Mouse (Mus musculus): Measurements from ENCODE around the gene Tmem107. TPM values are rescaled to one million over a fixed set of nuclear protein-coding genes. Genes with fewer than 3 reads are reported as not detected.

Tmem107 gene
- total RNA-seq, 2 experiments from 2014 or later = 20.8 to 24.0 TPM

GRCm38 (mm10) chr11:69059975-69060411 is 10.6 kb upstream of the Tmem107 start:
- no peak for DNase-seq

DNA sequence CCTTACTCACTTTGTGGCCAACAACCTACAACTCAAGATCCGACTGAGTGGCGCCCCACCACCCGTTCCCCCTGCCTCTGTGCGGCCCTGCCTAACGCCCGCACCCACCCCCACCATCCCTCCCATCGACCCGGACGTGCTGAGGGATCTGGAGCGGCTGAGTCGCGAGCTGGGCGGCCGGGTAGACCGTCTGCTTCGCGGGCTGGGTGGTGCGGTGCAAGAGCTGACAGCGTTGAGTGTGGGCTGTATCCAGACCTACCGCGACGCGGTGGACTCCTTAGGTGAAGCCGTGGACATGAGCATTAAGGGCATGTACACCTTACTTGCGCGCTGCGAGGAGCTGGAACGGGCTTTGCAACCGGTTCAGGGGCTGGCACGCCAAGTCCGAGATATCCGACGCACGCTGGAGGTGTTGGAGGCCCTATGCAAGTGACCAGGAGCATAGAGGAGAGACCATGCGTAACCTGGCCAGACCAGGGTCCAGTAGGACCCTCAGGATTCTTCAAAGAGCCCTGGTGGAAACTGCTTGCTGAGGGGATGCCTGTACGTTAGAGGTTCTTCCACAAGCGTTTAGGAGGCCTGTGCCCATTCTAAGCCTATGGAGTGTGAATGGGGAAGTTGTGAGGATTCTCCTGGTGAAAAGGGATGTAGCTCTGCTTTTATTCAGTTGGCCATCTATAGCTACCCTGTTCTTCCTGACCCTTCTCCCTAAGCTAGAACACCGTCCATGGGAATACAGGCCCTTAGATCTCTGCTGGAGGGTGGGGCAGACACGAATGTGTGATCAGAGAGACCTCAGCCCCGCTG is 10.0 kb upstream of the Tmem107 start:
- DNase-seq = no peak

GRCm38 (mm10) chr11:69061255-69061912 is 9.2 kb upstream of the Tmem107 start:
- no peak for DNase-seq

DNA sequence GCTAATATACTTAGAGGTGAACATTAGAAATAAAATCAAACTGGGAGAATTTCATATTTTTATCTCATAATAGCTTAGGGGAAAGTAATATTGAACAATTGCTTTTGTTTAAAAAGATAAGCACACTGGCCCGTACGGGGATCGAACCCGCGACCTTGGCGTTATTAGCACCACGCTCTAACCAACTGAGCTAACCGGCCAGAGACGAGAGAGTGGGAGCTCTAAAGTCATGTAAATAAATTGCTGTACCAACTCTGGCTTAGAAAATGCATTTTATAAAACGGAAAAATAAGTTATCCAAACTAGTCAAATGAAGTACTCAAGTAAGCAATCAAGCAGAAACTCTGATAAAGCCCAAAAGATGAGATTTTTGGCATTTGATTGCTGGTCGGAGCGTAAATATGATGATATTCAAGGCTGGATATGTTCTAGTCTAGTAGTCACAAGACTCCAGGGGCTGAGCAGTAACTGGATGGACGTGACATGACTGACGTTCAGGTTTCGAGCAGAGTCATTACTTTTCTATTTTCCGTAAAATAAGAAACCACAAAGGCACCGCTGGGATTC is 8.3 kb upstream of the Tmem107 start:
- peak; percentile 75 to 82 for DNase-seq

DNA sequence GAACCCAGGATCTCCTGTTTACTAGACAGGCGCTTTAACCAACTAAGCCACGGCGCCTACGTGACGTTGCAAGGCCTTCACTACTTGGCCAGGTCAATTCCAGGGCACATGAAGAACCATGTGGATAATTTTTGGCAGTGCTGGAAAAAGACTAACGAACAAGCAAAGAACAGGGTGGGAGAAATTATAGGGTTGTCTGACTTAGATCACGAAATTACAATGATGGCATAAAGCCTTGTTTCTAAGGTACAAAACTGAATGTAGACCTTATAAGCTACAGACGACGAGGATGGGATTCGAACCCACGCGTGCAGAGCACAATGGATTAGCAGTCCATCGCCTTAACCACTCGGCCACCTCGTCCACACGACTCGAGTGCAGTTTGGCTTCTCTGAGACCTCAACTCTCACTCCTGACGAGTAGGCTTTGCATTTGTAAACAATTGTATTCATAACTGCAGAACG is 7.8 kb upstream of the Tmem107 start:
- DNase-seq = peak; percentile 95 to 98

- DNase-seq = peak; percentile 70 to 76
Observed at GRCm38 (mm10) chr11:69063413-69064201, 7.0 kb upstream of the Tmem107 start.

DNA sequence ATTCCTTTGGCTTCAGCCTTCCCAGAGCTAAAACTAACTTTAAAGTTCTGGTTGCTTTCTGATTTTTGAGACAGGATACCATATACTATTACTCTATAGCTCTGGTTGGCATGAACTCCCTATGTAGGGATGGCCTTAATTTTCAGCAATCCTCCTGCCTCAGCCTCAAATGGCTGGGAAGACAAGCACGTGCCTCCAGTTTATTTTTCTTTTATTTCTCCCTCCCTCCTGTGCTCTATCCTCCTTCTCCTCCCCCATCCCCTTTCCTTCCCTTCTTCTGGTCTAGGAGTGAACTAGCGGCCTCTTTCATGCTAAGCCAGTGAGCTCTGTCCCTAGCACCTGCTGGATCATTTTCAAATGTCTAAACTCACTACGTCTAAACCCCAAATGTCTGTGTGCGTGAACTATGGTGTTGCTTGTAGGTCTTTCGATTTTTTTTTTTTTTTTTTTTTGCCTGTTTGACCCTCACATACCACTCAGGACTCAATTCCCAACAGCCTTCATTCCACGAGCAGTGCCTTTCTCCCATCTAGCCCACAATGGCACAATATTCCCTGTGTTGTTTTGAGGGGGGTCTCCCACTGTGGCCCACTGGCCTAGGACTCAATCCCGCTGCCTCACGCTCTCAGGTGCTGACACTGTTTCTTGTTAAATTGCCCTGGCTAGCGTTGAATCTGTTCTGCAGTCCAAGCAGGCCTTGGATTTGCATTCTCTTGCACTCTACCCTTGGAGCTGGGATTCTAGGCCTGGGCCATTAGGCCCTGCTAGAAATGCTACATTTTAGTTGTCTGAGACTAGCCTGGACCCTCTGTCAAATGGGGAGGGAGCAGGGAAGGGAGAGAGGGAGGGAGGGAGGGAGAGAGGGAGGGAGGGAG is 6.1 kb upstream of the Tmem107 start:
- no peak for DNase-seq

- DNase-seq = no peak
Observed at GRCm38 (mm10) chr11:69065394-69065925, 5.1 kb upstream of the Tmem107 start.

DNA sequence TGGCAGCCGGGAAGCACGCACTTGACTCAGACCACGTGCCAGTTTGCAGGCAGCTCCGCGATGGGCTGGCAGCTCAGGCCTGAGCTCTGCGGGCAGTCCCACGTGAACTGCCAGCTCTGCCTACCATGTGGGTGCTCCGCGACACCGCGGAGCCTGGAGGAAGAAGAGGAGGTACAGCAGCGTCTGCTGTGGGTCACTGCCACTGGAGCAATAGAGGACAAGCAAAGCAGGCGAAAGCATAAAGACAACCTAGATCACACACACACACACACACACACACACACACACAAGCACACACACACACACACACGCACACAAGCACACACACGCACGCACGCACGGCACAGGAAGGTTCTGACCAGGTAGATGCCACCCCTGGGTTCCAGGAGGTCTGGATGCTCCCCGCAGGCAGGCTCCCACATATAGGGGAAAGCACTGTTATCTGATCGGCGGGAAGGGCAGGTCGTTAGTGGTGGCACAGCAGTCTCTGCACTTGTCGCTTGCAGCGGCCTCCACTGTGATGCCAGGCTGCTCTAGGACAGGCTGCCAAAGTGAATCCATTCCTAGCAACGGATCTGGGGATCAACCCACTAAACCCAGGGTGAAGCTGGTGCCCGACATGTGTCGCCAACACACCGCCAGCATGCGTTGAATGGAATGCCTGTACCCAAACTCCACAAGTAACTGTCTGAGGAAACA is 4.3 kb upstream of the Tmem107 start:
- peak in 1 of 2 experiments; percentile 56 for DNase-seq

DNA sequence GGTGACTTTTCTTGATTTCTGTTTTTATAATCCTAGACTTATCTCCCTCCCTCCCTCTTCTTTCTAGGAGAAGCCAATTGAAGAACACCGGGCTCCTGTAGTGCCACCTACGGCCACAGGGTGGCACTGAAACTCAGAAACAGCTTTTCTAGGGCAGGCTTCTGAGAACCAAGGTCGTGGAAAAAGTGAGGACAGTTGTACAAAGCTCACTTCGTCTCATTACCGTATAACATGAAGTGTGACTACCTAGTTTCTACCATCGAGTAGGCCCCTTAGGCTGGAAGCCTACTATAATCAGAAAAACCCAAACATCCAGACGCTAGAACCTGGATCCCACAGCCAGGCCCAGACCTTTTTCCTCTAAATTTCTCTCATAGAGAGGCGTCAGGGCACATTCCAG is 3.6 kb upstream of the Tmem107 start:
- peak; percentile 85 to 88 for DNase-seq

- DNase-seq = no peak
Observed at GRCm38 (mm10) chr11:69067601-69068000, 3.0 kb upstream of the Tmem107 start.

DNA sequence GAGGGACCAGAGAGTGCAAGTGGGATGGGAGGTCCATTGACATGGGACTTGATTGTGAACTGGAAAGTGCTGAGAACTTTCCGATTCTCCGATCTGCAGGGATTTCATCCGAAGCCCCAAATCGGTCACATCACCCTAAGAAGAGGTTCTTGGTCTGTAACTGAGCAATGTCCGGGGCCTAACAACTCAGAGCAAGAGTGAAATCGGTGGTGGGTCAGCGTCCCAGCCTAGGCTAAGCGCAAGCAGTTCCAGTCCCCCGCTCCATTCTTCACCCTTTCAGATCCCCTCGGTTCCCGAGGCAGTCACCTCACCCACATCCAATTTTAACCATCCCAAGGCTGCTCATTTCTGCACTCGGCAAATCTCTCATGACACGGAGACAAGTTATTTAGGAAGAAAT is 513 bp upstream of the Tmem107 start:
- no peak for DNase-seq

DNA sequence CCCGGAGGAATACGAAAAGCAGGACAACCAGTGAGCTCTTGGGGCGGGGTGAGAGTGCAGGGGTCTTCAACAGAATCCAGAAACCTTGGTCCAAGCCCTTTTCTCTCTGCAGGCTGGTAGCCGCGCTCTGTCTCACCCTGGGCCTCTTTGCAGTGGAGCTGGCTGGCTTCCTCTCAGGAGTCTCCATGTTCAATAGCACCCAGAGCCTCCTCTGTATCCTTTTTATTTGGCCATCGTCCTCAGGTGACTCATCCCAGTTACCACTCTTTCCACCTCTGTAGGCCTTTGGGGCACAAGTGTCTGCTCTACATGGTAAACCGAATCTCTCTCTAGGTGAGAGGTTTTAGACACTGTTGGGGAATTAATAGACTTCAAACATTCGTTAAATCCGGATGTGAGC is 656 bp downstream of the Tmem107 start:
- DNase-seq = no peak

DNA sequence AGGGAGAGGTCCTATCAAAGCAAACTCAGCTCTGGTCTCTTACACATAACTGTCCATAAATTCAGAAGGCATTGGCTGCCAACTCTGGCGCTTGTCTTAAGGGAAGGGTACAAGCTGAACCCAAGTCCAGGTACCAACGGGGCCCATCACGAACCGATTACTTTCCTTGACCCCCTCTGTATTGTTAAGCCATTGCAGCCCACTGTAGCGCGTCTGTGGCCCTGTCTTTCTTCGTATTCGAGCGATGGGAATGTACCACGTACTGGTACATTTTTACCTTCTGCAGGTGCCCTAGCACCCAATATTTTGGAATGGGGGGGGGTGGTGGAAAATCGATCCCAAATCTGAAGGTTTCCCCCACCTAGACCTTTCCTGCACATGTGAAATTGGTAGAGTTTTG is 1.6 kb downstream of the Tmem107 start:
- DNase-seq = no peak

GRCm38 (mm10) chr11:69072666-69073064 is 2.1 kb downstream of the Tmem107 start:
- DNase-seq = no peak

DNA sequence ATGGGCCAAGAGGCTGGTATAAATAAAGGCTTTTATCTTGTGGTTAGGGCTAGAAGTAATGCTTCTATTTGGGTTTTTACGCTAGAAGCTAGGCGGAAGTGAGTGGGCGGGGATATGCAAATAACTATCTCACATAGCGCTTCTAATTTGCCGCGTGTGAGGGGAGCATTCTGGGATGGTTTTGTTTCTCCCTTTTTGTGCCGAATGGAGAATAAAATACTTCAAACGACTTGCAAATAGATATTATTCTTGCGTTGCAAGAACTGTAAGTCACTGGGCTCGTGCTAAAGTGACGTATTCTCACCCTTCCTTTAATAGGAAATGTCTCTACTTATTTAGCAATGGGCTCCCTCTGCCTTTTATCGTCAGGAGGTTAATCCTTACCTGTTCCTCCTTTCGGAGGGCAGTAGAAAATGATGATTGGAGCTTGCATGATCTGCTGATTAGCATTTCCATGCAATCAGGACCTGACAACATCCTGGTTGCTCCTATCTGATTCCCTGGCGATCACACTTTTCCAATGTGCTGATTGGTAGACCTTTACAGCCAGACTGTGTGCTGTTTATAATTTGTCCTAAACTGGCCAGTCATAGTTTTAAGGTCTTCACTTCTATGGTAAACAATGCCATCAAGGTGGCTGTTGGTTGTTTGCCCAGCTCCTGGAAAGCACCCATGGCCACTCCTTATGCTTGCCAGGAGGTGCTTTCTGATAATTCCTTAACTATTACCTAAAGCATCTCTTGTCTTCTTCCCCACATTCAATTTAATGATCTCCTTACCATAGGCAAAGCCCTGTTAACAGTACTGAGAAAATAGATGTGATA is 2.7 kb downstream of the Tmem107 start:
- peak; percentile 69 to 79 for DNase-seq

DNA sequence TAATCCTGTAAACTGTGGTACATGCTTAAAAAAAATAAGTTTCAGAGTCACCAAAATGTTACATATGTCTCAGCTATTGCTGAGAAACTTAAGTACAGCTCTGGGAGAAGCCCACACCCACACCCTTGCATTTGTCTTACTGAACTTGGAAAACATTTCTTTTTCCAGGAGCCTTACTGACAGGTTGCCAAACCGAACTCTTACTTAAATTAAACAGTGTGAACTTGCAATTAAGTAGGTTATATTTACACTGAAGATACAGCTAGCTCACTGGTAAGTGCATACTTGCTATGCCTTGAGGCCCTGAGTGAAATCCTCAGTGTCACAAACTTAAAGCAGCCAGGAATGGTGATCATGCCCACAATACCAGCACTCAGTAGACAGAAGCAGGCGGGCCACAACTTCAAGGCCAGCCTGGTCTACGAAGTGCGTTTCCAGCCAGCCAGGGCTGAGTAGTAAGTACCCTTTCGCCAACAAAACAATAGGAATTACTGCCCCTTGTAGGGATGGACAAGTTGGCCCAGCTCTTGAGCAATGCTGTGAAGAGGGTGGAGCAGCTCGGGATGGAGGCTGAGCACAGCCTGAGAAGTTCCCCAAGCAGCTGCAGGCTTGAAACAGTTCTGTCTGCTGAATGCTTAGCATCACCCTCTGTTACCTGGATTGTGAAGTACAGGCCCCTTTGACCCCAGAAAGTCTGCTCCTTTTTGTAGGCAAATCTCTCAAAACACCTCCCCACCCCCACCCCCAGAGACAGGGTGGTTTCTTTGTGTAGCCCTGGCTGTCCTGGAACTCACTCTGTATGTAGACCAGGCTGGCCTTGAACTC is 3.6 kb downstream of the Tmem107 start:
- DNase-seq = no peak

DNA sequence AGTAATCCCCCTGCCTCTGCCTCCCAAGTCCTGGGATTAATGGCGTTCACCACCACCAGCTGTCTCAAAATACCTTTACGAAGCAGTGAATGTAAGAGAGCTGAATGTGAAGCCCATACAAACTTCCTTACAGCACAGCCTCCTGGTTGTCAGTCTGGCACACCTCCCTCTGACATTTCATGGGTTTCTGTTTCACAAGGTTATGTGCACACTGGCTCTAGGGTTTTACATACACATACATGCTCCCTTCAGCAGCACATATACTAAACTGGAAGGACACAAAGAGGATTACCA is 4.1 kb downstream of the Tmem107 start:
- DNase-seq = no peak
